Mouse (Mus musculus): Measurements from ENCODE around the gene Npas1.

Gene Npas1

DNA sequence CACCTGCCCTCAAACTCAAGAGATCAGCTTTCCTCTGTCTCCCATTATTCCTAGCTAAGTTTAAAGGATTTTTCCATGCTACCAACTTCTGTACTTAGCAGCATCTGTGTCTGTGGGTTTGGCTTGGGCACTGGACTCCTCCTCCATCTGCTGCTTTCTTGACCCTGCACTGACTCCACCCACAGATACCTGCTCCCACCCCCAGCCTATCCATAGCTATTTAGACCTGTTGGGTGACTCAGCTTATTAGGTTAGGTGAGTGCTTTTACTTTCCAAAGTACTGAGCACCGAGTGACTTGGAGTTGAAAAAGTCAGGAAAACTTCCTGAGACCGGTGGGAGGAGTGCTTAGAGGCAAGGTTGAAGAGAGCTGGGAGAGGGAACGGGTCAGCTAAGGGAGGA lies 62.1 kb downstream of the Npas1 start:
- 88% methylated on average over 3 of the region's 3 CpGs for WGBS

- 73% methylated on average over 2 of the region's 2 CpGs for WGBS
Measured at GRCm38 (mm10) chr7:16412930-16413329, 64.6 kb downstream of the Npas1 start.

DNA sequence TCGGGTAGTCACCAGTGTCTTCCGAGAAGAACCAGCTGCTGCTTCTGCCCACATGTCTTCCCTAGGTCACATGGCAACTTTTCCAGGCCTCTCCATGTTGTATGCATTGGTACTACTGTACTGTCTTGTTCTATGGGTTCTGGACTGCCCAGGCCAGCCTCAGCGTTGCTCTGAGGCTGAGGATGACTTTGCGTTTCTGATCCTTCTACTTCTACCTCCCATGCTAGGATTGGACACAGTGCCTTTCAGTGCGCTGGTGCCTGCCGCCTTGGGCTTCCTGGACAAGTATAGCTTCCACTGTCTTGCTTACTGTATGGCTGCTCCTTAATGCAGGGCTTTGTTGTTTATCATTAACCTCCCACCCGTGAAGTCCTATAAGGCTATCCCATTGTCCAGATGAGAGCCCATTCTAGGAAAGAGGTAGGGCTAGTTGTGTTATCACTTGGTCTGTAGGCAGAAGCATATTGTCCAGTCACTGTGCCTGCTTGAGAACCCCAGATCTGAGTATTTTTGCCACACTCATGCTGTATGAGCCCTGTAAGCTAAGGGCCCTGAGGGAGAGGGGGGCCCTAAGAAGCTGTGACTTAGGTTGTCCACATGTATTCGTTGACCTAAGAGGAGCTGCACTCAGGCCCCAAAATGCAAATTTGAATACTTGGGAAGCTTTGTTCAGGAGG lies 65.2 kb downstream of the Npas1 start:
- 76% methylated on average over 8 of the region's 8 CpGs for WGBS

DNA sequence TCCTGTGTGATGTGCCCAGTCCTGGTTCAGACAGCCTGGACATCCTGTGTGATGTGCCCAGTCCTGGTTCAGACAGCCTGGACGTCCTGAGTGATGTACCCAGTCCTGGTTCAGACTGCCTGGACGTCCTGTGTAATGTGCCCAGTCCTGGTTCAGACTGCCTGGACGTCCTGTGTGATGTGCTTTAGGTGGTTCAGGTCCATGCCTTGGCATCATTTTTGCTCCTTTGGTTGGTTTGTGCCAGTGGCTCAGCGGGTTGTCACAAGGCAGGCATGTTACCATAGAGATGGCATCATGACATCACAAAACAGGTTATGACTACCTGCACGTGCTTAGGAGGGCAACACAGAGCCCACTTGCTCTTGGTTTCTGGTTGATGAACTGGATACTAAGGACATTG lies 66.4 kb downstream of the Npas1 start:
- 89% methylated on average over 5 of the region's 5 CpGs for WGBS

DNA sequence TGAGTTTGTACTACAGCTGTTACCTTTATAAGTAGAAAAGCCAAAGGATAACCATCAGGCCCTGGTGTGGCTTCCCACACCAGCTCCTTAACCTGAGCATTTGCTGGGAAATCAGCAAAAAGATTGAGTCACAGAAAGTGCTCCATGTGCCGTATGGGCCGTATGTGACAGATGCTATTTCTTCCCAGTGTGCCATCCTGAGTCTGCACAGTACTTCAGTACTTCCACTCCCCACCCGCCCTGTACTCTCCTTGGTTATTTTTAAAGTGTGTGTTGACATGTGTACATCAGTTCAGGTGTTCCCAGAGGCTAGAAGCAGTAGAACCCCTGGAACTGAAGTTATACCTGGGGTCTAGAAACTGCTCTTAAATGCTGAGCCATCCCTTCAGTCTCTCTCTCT lies 70.5 kb downstream of the Npas1 start:
- 63% methylated on average over 3 of the region's 3 CpGs for WGBS

Measured in cerebral cortex, adult 2 months (tissue).